Mouse (Mus musculus) macrophage (primary cell): ENCODE data around the gene Mlxip. TPM values are rescaled to one million over a fixed set of nuclear protein-coding genes. Genes with fewer than 3 reads are reported as not detected.

Source experiments
- H3K27ac ChIP-seq: fragments of 350-480 bp; formaldehyde crosslinking; 2 replicates; pipeline ENCODE4 v1.9.0; 2021
- H3K36me3 ChIP-seq: fragments of 350-480 bp; formaldehyde crosslinking; 2 replicates; pipeline ENCODE4 v1.9.0; 2021; ENCODE audit errors: inconsistent target
- H3K4me3 ChIP-seq: fragments of 350-480 bp; formaldehyde crosslinking; 2 replicates; pipeline ENCODE4 v1.9.0; 2021; ENCODE audit errors: inconsistent target
- H3K79me2 ChIP-seq: fragments of 350-480 bp; formaldehyde crosslinking; 2 replicates; pipeline ENCODE4 v1.9.0; 2021; ENCODE audit errors: inconsistent target
- WGBS: methylation state at CpG from one replicate; pipeline ENCODE4 v1.1.7; 2026; ENCODE audit warnings: inconsistent platforms; ENCODE audit not compliant: missing documents; 5-methylcytosine and 5-hydroxymethylcytosine counted together
- polyA plus RNA-seq: library from polyadenylated mRNA; stranded (reverse); fragments of 250-400 nt; gene quantifications from 3 replicates; pipeline ENCODE4 v1.2.4, GENCODE M21; 2018; ENCODE audit warnings: inconsistent platforms

The Mlxip gene
- polyA plus RNA-seq, 1 experiment from 2014 or later = 18.7 TPM

- peak overlapping the region; percentile 91 for H3K4me3 ChIP-seq
- no peaks in the 10 kb centered on the region for H3K36me3 ChIP-seq
- H3K79me2 ChIP-seq = peaks cover 70% of the 10 kb centered on the region
- 8% methylated on average over 8 of the region's 8 CpGs for WGBS
- peak overlapping the region; percentile 76 for H3K27ac ChIP-seq
Measured at GRCm38 (mm10) chr5:123396901-123397464, 2.4 kb downstream of the Mlxip start.

GRCm38 (mm10) chr5:123397786-123398185, 3.2 kb downstream of the Mlxip start:
- peak overlapping the region; percentile 76 for H3K27ac ChIP-seq
- peak overlapping the region; percentile 91 for H3K4me3 ChIP-seq
- peaks cover 78% of the 10 kb centered on the region for H3K79me2 ChIP-seq
- H3K36me3 ChIP-seq = no peaks in the 10 kb centered on the region
- 1% methylated on average over 11 of the region's 11 CpGs for WGBS

DNA sequence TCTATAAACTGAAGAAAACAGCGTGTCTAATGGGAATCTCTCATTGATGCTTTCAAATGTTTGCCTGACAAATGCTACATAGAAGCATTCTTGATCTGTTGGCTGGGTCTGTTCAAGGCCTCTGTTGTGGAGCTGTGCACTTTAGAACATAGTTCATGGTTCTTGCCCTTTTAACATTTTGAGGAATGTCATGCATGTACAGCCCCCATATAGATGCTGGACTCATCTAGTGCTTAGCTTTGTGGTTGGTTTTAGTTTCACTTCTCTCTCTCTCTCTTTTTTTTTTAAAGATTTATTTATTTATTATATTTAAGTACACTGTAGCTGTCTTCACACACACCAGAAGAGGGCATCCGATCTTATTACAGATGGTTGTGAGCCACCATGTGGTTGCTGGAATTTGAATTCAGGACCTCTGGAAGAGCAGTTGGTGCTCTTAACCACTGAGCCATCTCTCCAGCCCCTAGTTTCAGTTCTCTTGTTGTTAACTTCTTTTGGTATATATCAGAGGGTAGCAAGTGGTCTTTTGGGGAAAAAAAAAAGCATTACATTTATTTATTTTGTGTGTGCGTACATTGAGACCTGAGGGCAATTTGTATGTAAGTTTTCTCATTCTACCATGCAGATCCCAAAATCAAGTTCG, 4.4 kb downstream of the Mlxip start:
- 59% methylated on average over 4 of the region's 4 CpGs for WGBS
- Histone ChIP-seq H3K27ac (peak overlapping the region; percentile 76), H3K4me3 (no peak overlapping the region), H3K36me3 (no peaks in the 10 kb centered on the region), H3K79me2 (peaks cover 90% of the 10 kb centered on the region)

- Histone ChIP-seq H3K27ac (no peak overlapping the region), H3K79me2 (peaks cover 100% of the 10 kb centered on the region), H3K36me3 (no peaks in the 10 kb centered on the region), H3K4me3 (no peak overlapping the region)
- 97% methylated on average over 3 of the region's 3 CpGs for WGBS
Measured at GRCm38 (mm10) chr5:123404480-123404879, 9.9 kb downstream of the Mlxip start.

DNA sequence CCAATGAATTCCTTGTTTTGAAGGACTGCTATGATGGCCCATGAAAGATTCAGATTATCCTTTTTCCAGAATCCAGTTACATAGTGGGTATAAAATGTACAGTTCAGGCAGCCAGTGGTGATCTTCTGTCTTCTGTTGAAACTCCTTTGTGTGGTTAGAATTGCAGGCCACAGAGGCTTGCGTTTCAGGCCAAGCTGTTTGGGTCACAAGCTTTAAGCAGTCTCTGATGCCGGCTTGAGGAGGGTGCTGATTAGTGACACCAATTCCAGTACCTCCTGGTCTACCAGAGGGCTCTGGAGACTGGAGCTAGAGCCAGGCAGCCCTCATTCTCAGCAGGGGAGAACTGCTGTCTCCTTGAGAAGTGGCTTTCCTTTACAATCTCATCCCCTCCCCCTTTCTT, 12.4 kb downstream of the Mlxip start:
- H3K79me2 ChIP-seq = peaks cover 100% of the 10 kb centered on the region
- no peak overlapping the region for H3K27ac ChIP-seq
- H3K4me3 ChIP-seq = no peak overlapping the region
- 23% methylated on average over 2 of the region's 2 CpGs for WGBS
- H3K36me3 ChIP-seq = peaks cover 14% of the 10 kb centered on the region; the same call in 1 of the 2 replicates

GRCm38 (mm10) chr5:123408176-123408575, 13.6 kb downstream of the Mlxip start:
- H3K4me3 ChIP-seq = no peak overlapping the region
- H3K36me3 ChIP-seq = peaks cover 14% of the 10 kb centered on the region; the same call in 1 of the 2 replicates
- no peak overlapping the region for H3K27ac ChIP-seq
- 77% methylated on average over 3 of the region's 3 CpGs for WGBS
- H3K79me2 ChIP-seq = peaks cover 100% of the 10 kb centered on the region

DNA sequence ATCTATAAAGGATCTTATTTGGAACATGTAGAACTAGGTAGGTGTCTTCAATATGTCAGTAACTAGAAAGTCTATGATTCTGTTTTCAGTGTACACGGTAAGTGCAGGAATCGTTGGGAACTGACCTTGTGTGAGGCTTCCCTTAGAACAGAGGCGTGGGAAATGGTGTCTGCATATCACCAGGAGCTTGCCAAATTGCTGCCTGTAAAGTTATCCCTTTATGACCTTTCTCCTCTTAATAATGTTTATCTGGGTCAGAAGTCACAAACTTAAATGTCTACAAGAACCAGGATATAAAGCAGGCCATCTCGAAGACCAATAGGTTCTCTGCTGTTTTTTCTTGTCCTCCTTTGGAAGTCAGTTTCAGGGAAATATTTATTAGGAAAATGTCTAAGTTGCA, 17.6 kb downstream of the Mlxip start:
- Histone ChIP-seq H3K27ac (no peak overlapping the region), H3K36me3 (peaks cover 14% of the 10 kb centered on the region; the same call in 1 of the 2 replicates), H3K4me3 (no peak overlapping the region), H3K79me2 (peaks cover 100% of the 10 kb centered on the region)
- WGBS = 93% methylated on average over 4 of the region's 4 CpGs

GRCm38 (mm10) chr5:123413866-123414363, 19.3 kb downstream of the Mlxip start:
- no peak overlapping the region for H3K27ac ChIP-seq
- H3K4me3 ChIP-seq = no peak overlapping the region
- H3K36me3 ChIP-seq = peaks cover 14% of the 10 kb centered on the region; the same call in 1 of the 2 replicates
- 95% methylated on average over 2 of the region's 2 CpGs for WGBS
- peaks cover 100% of the 10 kb centered on the region for H3K79me2 ChIP-seq

GRCm38 (mm10) chr5:123416149-123416548, 21.6 kb downstream of the Mlxip start:
- Histone ChIP-seq H3K79me2 (peaks cover 100% of the 10 kb centered on the region), H3K4me3 (no peak overlapping the region), H3K36me3 (0 out of 2 replicates have a peak, but pooled peaks cover 4% of the 10 kb centered on the region), H3K27ac (no peak overlapping the region)
- WGBS = 94% methylated on average over 3 of the region's 3 CpGs

DNA sequence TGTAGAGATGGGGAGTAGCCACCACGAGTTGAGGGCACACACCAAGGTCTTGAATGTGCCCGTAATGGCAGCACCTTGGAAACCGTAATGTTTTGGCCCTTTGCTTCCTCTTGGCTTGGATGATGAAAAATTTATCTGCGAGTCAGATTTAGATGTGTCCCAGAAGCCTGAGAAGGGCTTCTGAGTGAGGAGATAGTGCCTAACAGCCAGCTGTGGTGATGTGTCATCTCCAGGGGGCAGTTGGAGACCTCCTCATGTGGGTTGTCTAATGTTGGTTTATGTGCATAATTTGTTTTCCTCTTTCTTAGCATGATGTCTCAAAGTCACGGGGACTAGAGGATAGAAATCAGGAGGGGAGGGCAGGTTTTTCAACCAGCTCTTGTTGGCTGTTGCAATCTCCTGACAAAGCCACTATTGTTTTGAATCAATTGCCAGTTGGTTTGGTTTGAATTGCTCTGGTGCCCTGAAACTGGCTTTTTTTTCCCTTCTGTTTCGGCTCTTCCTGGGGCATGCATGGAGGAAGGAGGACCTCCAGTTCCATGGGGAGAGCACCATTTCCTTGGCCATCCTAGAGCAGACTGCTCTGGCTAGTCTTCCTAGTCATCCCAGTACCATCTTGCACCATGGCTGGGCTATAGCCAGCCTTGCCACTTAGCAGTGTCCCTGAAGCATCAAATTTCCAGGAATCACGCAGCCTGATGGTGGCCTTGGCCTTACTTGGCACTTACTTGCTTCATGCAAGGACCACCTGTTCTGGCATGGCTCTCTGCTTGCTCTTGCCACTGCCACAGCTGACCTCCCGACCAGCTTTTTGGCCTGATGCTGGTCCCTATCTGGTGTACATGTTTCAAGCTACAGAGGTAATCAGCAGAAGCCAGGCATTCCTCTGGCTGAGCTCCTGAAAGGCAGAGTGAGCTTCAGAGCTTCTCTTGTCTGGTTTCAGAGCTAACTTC, 22.2 kb downstream of the Mlxip start:
- Histone ChIP-seq H3K4me3 (no peak overlapping the region), H3K79me2 (peaks cover 100% of the 10 kb centered on the region), H3K36me3 (no peaks in the 10 kb centered on the region), H3K27ac (no peak overlapping the region)
- 66% methylated on average over 7 of the region's 8 CpGs for WGBS

GRCm38 (mm10) chr5:123423885-123424284, 29.3 kb downstream of the Mlxip start:
- Histone ChIP-seq H3K4me3 (no peak overlapping the region), H3K27ac (no peak overlapping the region), H3K79me2 (peaks cover 87% of the 10 kb centered on the region), H3K36me3 (no peaks in the 10 kb centered on the region)
- WGBS = 96% methylated on average over 2 of the region's 2 CpGs

GRCm38 (mm10) chr5:123427556-123427955, 33.0 kb downstream of the Mlxip start:
- no peaks in the 10 kb centered on the region for H3K36me3 ChIP-seq
- H3K79me2 ChIP-seq = peaks cover 86% of the 10 kb centered on the region
- H3K27ac ChIP-seq = peak overlapping the region; percentile 66
- WGBS = 0% methylated on average over 1 of the region's 1 CpGs
- no peak overlapping the region for H3K4me3 ChIP-seq

DNA sequence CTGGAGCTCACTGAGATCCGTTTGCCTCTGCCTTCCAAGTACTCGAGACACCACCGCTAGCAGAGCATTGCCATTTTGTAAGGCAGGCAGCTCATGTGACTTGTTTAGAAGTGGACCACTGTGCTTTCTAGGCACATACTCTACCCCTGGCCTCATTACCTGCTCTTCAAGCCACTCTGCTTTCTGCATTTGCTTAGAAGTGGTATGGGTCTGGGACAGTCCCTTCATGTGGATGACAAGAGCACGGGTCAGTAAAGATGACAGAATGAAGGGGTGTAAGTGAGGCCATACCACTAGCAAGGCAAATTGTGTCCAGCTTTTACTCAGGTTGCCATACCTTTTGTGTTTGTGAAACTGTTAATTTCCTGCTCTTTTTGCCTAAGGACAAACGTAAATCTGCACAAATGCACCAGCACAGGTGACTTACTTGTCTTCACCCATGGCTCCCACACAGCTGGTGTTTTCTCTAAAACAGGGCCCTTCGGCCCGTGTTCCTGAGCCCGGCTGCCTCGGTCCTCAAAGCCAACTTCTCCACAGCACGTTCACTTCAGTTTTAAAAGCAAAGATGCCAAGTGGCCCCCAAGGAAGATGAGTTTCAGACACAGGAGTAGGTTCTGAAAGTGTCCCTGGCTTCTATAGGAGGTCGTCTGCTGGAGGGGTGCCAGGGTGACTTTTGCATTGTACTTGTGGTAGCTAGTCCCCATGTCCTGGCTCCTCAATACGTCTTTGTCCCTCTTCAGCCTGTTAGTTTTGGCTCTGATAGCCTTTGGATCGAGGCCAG, 37.1 kb downstream of the Mlxip start:
- Histone ChIP-seq H3K36me3 (no peaks in the 10 kb centered on the region), H3K79me2 (peaks cover 81% of the 10 kb centered on the region), H3K27ac (no peak overlapping the region), H3K4me3 (no peak overlapping the region)
- 98% methylated on average over 13 of the region's 13 CpGs for WGBS

DNA sequence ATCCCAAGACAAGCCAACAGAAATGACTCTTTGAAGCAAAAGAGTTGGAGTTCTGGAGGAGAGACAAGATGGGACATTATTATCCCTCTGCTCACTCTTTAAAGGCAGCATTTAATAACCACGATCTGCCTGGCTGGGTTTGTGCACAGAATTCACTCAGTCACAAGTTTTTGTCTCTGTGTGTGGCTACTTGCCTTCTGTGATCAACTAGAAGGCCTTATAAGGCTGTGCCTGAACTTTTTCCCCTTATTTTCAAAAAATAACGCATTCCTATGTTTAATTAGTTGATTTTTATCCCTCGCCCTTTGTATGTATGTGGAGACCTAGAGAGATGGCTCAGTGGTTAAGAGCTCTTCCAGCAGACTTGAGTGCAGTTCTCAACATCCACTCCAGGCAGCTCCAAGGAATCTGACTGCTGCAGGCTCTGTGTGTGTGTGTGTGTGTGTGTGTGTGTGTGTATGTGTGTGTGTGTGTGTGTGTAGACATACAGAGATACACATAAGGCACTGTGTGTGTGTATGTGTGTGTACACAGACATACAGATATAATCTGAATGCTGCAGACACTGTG, 37.8 kb downstream of the Mlxip start:
- Histone ChIP-seq H3K27ac (no peak overlapping the region), H3K36me3 (no peaks in the 10 kb centered on the region), H3K4me3 (no peak overlapping the region), H3K79me2 (peaks cover 84% of the 10 kb centered on the region)
- WGBS = 95% methylated on average over 3 of the region's 3 CpGs
